Mouse (Mus musculus) hindbrain, embryonic 10.5 days (tissue): ENCODE measurements at regions not wholly inside any gene's neighbourhood (a gene's known extent, or its start where the extent isn't known, plus 50 kb on each side); places are given as distances from the start of the nearest gene placed in this dataset.

Source experiments
- DNase-seq: peaks from one replicate; pipeline ENCODE4 v3.0.0-alpha.2; 2017; ENCODE audit warnings: low spot score
- H3K27ac ChIP-seq: fragments of 300-500 bp; sonication (generic); 2 replicates; pipeline ENCODE4 v1.5.1; 2016; ENCODE audit warnings: mild to moderate bottlenecking, moderate library complexity
- H3K27me3 ChIP-seq: fragments of 300-500 bp; sonication (generic); 2 replicates; pipeline ENCODE4 v1.6.1; 2016; ENCODE audit warnings: mild to moderate bottlenecking; ENCODE audit not compliant: poor library complexity, insufficient read depth, severe bottlenecking
- H3K36me3 ChIP-seq: fragments of 300-500 bp; sonication (generic); 2 replicates; pipeline ENCODE4 v1.6.1; 2016; ENCODE audit warnings: mild to moderate bottlenecking, moderate library complexity
- H3K4me1 ChIP-seq: fragments of 300-500 bp; sonication (generic); replicated peaks from 2 replicates; pipeline ENCODE4 v1.6.1; 2016; ENCODE audit warnings: mild to moderate bottlenecking
- H3K4me3 ChIP-seq: fragments of 300-500 bp; sonication (generic); 2 replicates; pipeline ENCODE4 v1.5.1; 2016; ENCODE audit warnings: mild to moderate bottlenecking, moderate library complexity
- H3K9me3 ChIP-seq: fragments of 300-500 bp; sonication (generic); 2 replicates; pipeline ENCODE4 v1.6.1; 2016; ENCODE audit warnings: mild to moderate bottlenecking, moderate library complexity
- WGBS: fragments of 180-500 bp; shearing (Covaris S2); methylation state at CpG from one replicate; pipeline ENCODE4 v1.1.7; 2016; 5-methylcytosine and 5-hydroxymethylcytosine counted together

- Histone ChIP-seq H3K9me3 (no peaks in the 10 kb centered on the region), H3K27ac (no peak overlapping the region), H3K4me3 (no peak overlapping the region), H3K4me1 (peaks cover 7% of the 10 kb centered on the region), H3K36me3 (no peaks in the 10 kb centered on the region), H3K27me3 (no peaks in the 10 kb centered on the region)
- no peak for DNase-seq
- 90% methylated on average over 5 of the region's 5 CpGs for WGBS
These were observed 68.6 kb upstream of the Adamts9 start for GRCm38 (mm10) chr6:93011906-93012305.

GRCm38 (mm10) chr6:93004587-93005240, 61.4 kb upstream of the Adamts9 start:
- Histone ChIP-seq H3K9me3 (no peaks in the 10 kb centered on the region), H3K4me3 (no peak overlapping the region), H3K27me3 (no peaks in the 10 kb centered on the region), H3K4me1 (no peaks in the 10 kb centered on the region), H3K27ac (no peak overlapping the region), H3K36me3 (no peaks in the 10 kb centered on the region)
- 81% methylated on average over 3 of the region's 3 CpGs for WGBS
- DNase-seq, result no peak

GRCm38 (mm10) chr6:93003812-93004211, 60.5 kb upstream of the Adamts9 start:
- no peak for DNase-seq
- Histone ChIP-seq H3K4me1 (no peaks in the 10 kb centered on the region), H3K27me3 (no peaks in the 10 kb centered on the region), H3K9me3 (no peaks in the 10 kb centered on the region), H3K36me3 (no peaks in the 10 kb centered on the region), H3K27ac (no peak overlapping the region), H3K4me3 (no peak overlapping the region)
- WGBS, result 94% methylated on average over 5 of the region's 5 CpGs

GRCm38 (mm10) chr6:92993647-92994046, 50.4 kb upstream of the Adamts9 start:
- WGBS, result 92% methylated on average over 5 of the region's 5 CpGs
- Histone ChIP-seq H3K27me3 (no peaks in the 10 kb centered on the region), H3K4me1 (no peaks in the 10 kb centered on the region)

More at GRCm38 (mm10) chr6:92993647-92994046, 50.4 kb upstream of the Adamts9 start:
- H3K27ac ChIP-seq, result no peak overlapping the region
- 0 out of 2 replicates have a peak, but pooled peaks cover 3% of the 10 kb centered on the region for H3K9me3 ChIP-seq
- no peak overlapping the region for H3K4me3 ChIP-seq
- no peaks in the 10 kb centered on the region for H3K36me3 ChIP-seq
- DNase-seq, result no peak
